Mouse (Mus musculus): ENCODE results near the gene Klrb1b. TPM values are rescaled to one million over a fixed set of nuclear protein-coding genes. Genes with fewer than 3 reads are reported as not detected.
"Not testable (repeated sequence)": the region's sequence is repeated elsewhere in the genome, so short reads cannot be mapped to it uniquely, and the experiment has no call there.

Klrb1b gene
- polyA plus RNA-seq, 1 experiment from 2014 or later = not detected

- H3K27me3 ChIP-seq (replicated peaks; ENCODE audit: control insufficient read depth, insufficient read depth, low read length); H3K9ac ChIP-seq (ENCODE audit: low read length); H3K4me3 ChIP-seq (ENCODE audit: low read depth, low read length); H3K4me2 ChIP-seq (ENCODE audit: low read length); H3K4me1 ChIP-seq (ENCODE audit: control insufficient read depth, insufficient read depth, low read length); H3K36me3 ChIP-seq (ENCODE audit: control insufficient read depth, insufficient read depth, low read length); H3K27ac ChIP-seq (ENCODE audit: low read depth, low read length); ATAC-seq; H3K9me3 ChIP-seq (replicated peaks; ENCODE audit: control insufficient read depth, low read length); DNase-seq (ENCODE audit: low spot score): not testable (repeated sequence)
- WGBS = 86% methylated on average over 1 of the region's 1 CpGs
Observed at GRCm38 (mm10) chr6:128786396-128786795, 39.7 kb downstream of the Klrb1b start.

- no peaks in the 10 kb centered on the region for H3K36me3 ChIP-seq (ENCODE audit: control insufficient read depth, insufficient read depth, low read length)
- no peak overlapping the region for H3K27ac ChIP-seq (ENCODE audit: low read depth, low read length)
- H3K9ac ChIP-seq (ENCODE audit: low read length) = no peak overlapping the region
- H3K9me3 ChIP-seq (replicated peaks; ENCODE audit: control insufficient read depth, low read length) = no peaks in the 10 kb centered on the region
- no peak for ATAC-seq
- 81% methylated on average over 10 of the region's 10 CpGs for WGBS
- H3K4me3 ChIP-seq (ENCODE audit: low read depth, low read length) = no peak overlapping the region
- no peaks in the 10 kb centered on the region for H3K27me3 ChIP-seq (replicated peaks; ENCODE audit: control insufficient read depth, insufficient read depth, low read length)
- no peaks in the 10 kb centered on the region for H3K4me1 ChIP-seq (ENCODE audit: control insufficient read depth, insufficient read depth, low read length)
- H3K4me2 ChIP-seq (ENCODE audit: low read length) = no peak overlapping the region
- no peak for DNase-seq (ENCODE audit: low spot score)
Observed at GRCm38 (mm10) chr6:128769481-128770253, 56.5 kb downstream of the Klrb1b start.

GRCm38 (mm10) chr6:128768047-128768446 lies 58.1 kb downstream of the Klrb1b start:
- Histone ChIP-seq H3K9ac (ENCODE audit: low read length) (no peak overlapping the region), H3K4me1 (ENCODE audit: control insufficient read depth, insufficient read depth, low read length) (no peaks in the 10 kb centered on the region; the same call in 1 of the 2 replicates), H3K4me2 (ENCODE audit: low read length) (no peak overlapping the region), H3K9me3 (replicated peaks; ENCODE audit: control insufficient read depth, low read length) (no peaks in the 10 kb centered on the region), H3K27me3 (replicated peaks; ENCODE audit: control insufficient read depth, insufficient read depth, low read length) (no peaks in the 10 kb centered on the region), H3K36me3 (ENCODE audit: control insufficient read depth, insufficient read depth, low read length) (no peaks in the 10 kb centered on the region), H3K27ac (ENCODE audit: low read depth, low read length) (no peak overlapping the region), H3K4me3 (ENCODE audit: low read depth, low read length) (no peak overlapping the region)
- DNase-seq (ENCODE audit: low spot score) (no peak), ATAC-seq (no peak)
- 60% methylated on average over 4 of the region's 4 CpGs for WGBS

GRCm38 (mm10) chr6:128766486-128767254 lies 59.5 kb downstream of the Klrb1b start:
- DNase-seq (ENCODE audit: low spot score) (peak; percentile 73), ATAC-seq (0 out of 2 replicates have a peak, but pooled peaks have one; percentile 8)
- H3K27me3 ChIP-seq (replicated peaks; ENCODE audit: control insufficient read depth, insufficient read depth, low read length); H3K27ac ChIP-seq (ENCODE audit: low read depth, low read length); H3K4me1 ChIP-seq (ENCODE audit: control insufficient read depth, insufficient read depth, low read length); H3K4me3 ChIP-seq (ENCODE audit: low read depth, low read length); H3K36me3 ChIP-seq (ENCODE audit: control insufficient read depth, insufficient read depth, low read length); H3K4me2 ChIP-seq (ENCODE audit: low read length); H3K9me3 ChIP-seq (replicated peaks; ENCODE audit: control insufficient read depth, low read length); H3K9ac ChIP-seq (ENCODE audit: low read length): not testable (repeated sequence)
- WGBS = 65% methylated on average over 6 of the region's 6 CpGs

GRCm38 (mm10) chr6:128765211-128765610 lies 60.9 kb downstream of the Klrb1b start:
- Histone ChIP-seq H3K36me3 (ENCODE audit: control insufficient read depth, insufficient read depth, low read length) (no peaks in the 10 kb centered on the region), H3K4me1 (ENCODE audit: control insufficient read depth, insufficient read depth, low read length) (no peaks in the 10 kb centered on the region; the same call in 1 of the 2 replicates), H3K4me2 (ENCODE audit: low read length) (no peak overlapping the region), H3K9ac (ENCODE audit: low read length) (no peak overlapping the region), H3K4me3 (ENCODE audit: low read depth, low read length) (no peak overlapping the region), H3K27me3 (replicated peaks; ENCODE audit: control insufficient read depth, insufficient read depth, low read length) (no peaks in the 10 kb centered on the region), H3K27ac (ENCODE audit: low read depth, low read length) (no peak overlapping the region), H3K9me3 (replicated peaks; ENCODE audit: control insufficient read depth, low read length) (no peaks in the 10 kb centered on the region)
- DNase-seq (ENCODE audit: low spot score) = no peak
- 90% methylated on average over 1 of the region's 1 CpGs for WGBS
- no peak for ATAC-seq

- H3K4me3 ChIP-seq (ENCODE audit: low read depth, low read length) = peak overlapping the region; percentile 46
- H3K36me3 ChIP-seq (ENCODE audit: control insufficient read depth, insufficient read depth, low read length) = no peaks in the 10 kb centered on the region
- H3K27ac ChIP-seq (ENCODE audit: low read depth, low read length) = peak overlapping the region; percentile 35; the same call in 1 of the 2 replicates
- ATAC-seq = no peak
- peak overlapping the region; percentile 47; the same call in 1 of the 2 replicates for H3K9ac ChIP-seq (ENCODE audit: low read length)
- WGBS = 18% methylated on average over 5 of the region's 5 CpGs
- no peaks in the 10 kb centered on the region; the same call in 1 of the 2 replicates for H3K4me1 ChIP-seq (ENCODE audit: control insufficient read depth, insufficient read depth, low read length)
- DNase-seq (ENCODE audit: low spot score) = no peak
- no peaks in the 10 kb centered on the region for H3K9me3 ChIP-seq (replicated peaks; ENCODE audit: control insufficient read depth, low read length)
- H3K27me3 ChIP-seq (replicated peaks; ENCODE audit: control insufficient read depth, insufficient read depth, low read length) = no peaks in the 10 kb centered on the region
- H3K4me2 ChIP-seq (ENCODE audit: low read length) = peak overlapping the region; percentile 44
Observed at GRCm38 (mm10) chr6:128764598-128764997, 61.5 kb downstream of the Klrb1b start.

GRCm38 (mm10) chr6:128763736-128764523 lies 62.2 kb downstream of the Klrb1b start:
- 2% methylated on average over 30 of the region's 30 CpGs for WGBS
- Histone ChIP-seq H3K27ac (ENCODE audit: low read depth, low read length) (peak overlapping the region; percentile 85), H3K4me3 (ENCODE audit: low read depth, low read length) (peak overlapping the region; percentile 46), H3K9me3 (replicated peaks; ENCODE audit: control insufficient read depth, low read length) (no peaks in the 10 kb centered on the region), H3K4me1 (ENCODE audit: control insufficient read depth, insufficient read depth, low read length) (no peaks in the 10 kb centered on the region; the same call in 1 of the 2 replicates), H3K9ac (ENCODE audit: low read length) (peak overlapping the region; percentile 66), H3K4me2 (ENCODE audit: low read length) (peak overlapping the region; percentile 58), H3K36me3 (ENCODE audit: control insufficient read depth, insufficient read depth, low read length) (no peaks in the 10 kb centered on the region), H3K27me3 (replicated peaks; ENCODE audit: control insufficient read depth, insufficient read depth, low read length) (no peaks in the 10 kb centered on the region)
- DNase-seq (ENCODE audit: low spot score) (peak; percentile 98), ATAC-seq (peak; percentile 91)
